16 mouse cellular contexts compared by ENCODE assay signal in genomic region chr2:11960777-11961176, GRCm38 (mm10).
"Had no signal": no experiment of that assay in that cellular context is flagged by ENCODE, and none has a peak within 500 bp of the region (broad histone marks: within the 10 kb centered on the region; RNA-seq: fewer than 3 reads in every experiment).

No protein-coding gene starts in this region.

- H3K36me3 ChIP-seq: neural tube, embryonic 12.5 days; neural tube, embryonic 13.5 days; neural tube, embryonic 15.5 days; stomach, embryonic 15.5 days had no signal

- H3K27me3 ChIP-seq: neural tube, embryonic 12.5 days; neural tube, embryonic 13.5 days; neural tube, embryonic 15.5 days; stomach, embryonic 15.5 days had no signal

- H3K4me3 ChIP-seq: neural tube, embryonic 12.5 days; neural tube, embryonic 13.5 days; neural tube, embryonic 15.5 days; stomach, embryonic 15.5 days had no signal

- H3K9ac ChIP-seq: neural tube, embryonic 12.5 days; neural tube, embryonic 13.5 days; neural tube, embryonic 15.5 days; stomach, embryonic 15.5 days had no signal

- DNase-seq: retina, postnatal 1 day; right cerebral cortex, adult 18-20 months; right cerebral cortex, postnatal 14 days; right cerebral cortex, postnatal 4 days; spleen, adult 18-20 months; thymus, adult 18-20 months; thymus, adult 2 months; thymus, postnatal 14 days; thymus, postnatal 25 days; thymus, postnatal 36 days; thymus, postnatal 4 days had no signal

- H3K27ac ChIP-seq: neural tube, embryonic 12.5 days; neural tube, embryonic 13.5 days; neural tube, embryonic 15.5 days; stomach, embryonic 15.5 days; stomach, postnatal 0 days had no signal

- H3K4me1 ChIP-seq: neural tube, embryonic 12.5 days; neural tube, embryonic 13.5 days; neural tube, embryonic 15.5 days; stomach, embryonic 15.5 days had no signal

- H3K4me2 ChIP-seq: neural tube, embryonic 12.5 days; neural tube, embryonic 13.5 days; neural tube, embryonic 15.5 days; stomach, embryonic 15.5 days had no signal

- H3K9me3 ChIP-seq: neural tube, embryonic 12.5 days; neural tube, embryonic 13.5 days; neural tube, embryonic 15.5 days; stomach, embryonic 15.5 days had no signal
